Mouse (Mus musculus) limb, embryonic 10.5 days (tissue): ENCODE measurements around the gene Mrpl10. TPM values are rescaled to one million over a fixed set of nuclear protein-coding genes. Genes with fewer than 3 reads are reported as not detected.
A peak's percentile ranks its signal among the peaks of the same experiment; 100 is the strongest.

Source experiments
- DNase-seq: peaks from one replicate; pipeline ENCODE4 v3.0.0-alpha.2; 2017; ENCODE audit warnings: low spot score
- H3K27ac ChIP-seq: fragments of 300-500 bp; sonication (generic); 2 replicates; pipeline ENCODE4 v1.5.1; 2016; ENCODE audit warnings: mild to moderate bottlenecking
- H3K27me3 ChIP-seq: fragments of 300-500 bp; sonication (generic); 2 replicates; pipeline ENCODE4 v1.6.1; 2016; ENCODE audit warnings: low read depth, mild to moderate bottlenecking; ENCODE audit not compliant: poor library complexity, severe bottlenecking
- H3K36me3 ChIP-seq: fragments of 300-500 bp; sonication (generic); 2 replicates; pipeline ENCODE4 v1.6.1; 2016; ENCODE audit warnings: mild to moderate bottlenecking, moderate library complexity
- H3K4me1 ChIP-seq: fragments of 300-500 bp; sonication (generic); 2 replicates; pipeline ENCODE4 v1.6.1; 2016
- H3K4me3 ChIP-seq: fragments of 300-500 bp; sonication (generic); 2 replicates; pipeline ENCODE4 v1.5.1; 2016; ENCODE audit warnings: mild to moderate bottlenecking, moderate library complexity
- H3K9me3 ChIP-seq: fragments of 300-500 bp; sonication (generic); replicated peaks from 2 replicates; pipeline ENCODE4 v1.6.1; 2016; ENCODE audit warnings: mild to moderate bottlenecking
- WGBS: fragments of 180-500 bp; shearing (Covaris S2); methylation state at CpG from one replicate; pipeline ENCODE4 v1.1.7; 2016; 5-methylcytosine and 5-hydroxymethylcytosine counted together
- polyA plus RNA-seq: library from polyadenylated mRNA; unstranded; fragments of >200 nt; fragmentation: Nextera tagmentation; extraction: Ambion mirVana; gene quantifications from 2 replicates; pipeline ENCODE4 v1.2.1, GENCODE M21; 2016

The Mrpl10 gene
- polyA plus RNA-seq, 1 experiment from 2014 or later, result 94.8 TPM

- peak overlapping the region; percentile 56 for H3K27ac ChIP-seq
- DNase-seq, result peak; percentile 62
- peak overlapping the region; percentile 56 for H3K4me3 ChIP-seq
- peaks cover 49% of the 10 kb centered on the region for H3K4me1 ChIP-seq
- peaks cover 100% of the 10 kb centered on the region for H3K27me3 ChIP-seq
- H3K9me3 ChIP-seq, result no peaks in the 10 kb centered on the region
- no peaks in the 10 kb centered on the region for H3K36me3 ChIP-seq
- WGBS, result 1% methylated on average over 36 of the region's 36 CpGs
Measured at GRCm38 (mm10) chr11:97017696-97018582, 23.4 kb upstream of the Mrpl10 start.

GRCm38 (mm10) chr11:97018583-97019344 is 22.6 kb upstream of the Mrpl10 start:
- no peaks in the 10 kb centered on the region for H3K9me3 ChIP-seq
- peak overlapping the region; percentile 56 for H3K27ac ChIP-seq
- H3K27me3 ChIP-seq, result peaks cover 100% of the 10 kb centered on the region
- under 1% methylated on average over 67 of the region's 68 CpGs for WGBS
- H3K36me3 ChIP-seq, result no peaks in the 10 kb centered on the region
- DNase-seq, result peak; percentile 74
- peak overlapping the region; percentile 56 for H3K4me3 ChIP-seq
- peaks cover 43% of the 10 kb centered on the region for H3K4me1 ChIP-seq

- DNase-seq, result peak; percentile 54
- 3% methylated on average over 13 of the region's 13 CpGs for WGBS
- H3K27ac ChIP-seq, result peak overlapping the region; percentile 56; the same call in 1 of the 2 replicates
- H3K27me3 ChIP-seq, result peaks cover 100% of the 10 kb centered on the region
- peaks cover 43% of the 10 kb centered on the region for H3K4me1 ChIP-seq
- no peaks in the 10 kb centered on the region for H3K9me3 ChIP-seq
- peak overlapping the region; percentile 56 for H3K4me3 ChIP-seq
- no peaks in the 10 kb centered on the region for H3K36me3 ChIP-seq
Measured at GRCm38 (mm10) chr11:97019345-97019708, 22.0 kb upstream of the Mrpl10 start.

- 2% methylated on average over 27 of the region's 27 CpGs for WGBS
- H3K9me3 ChIP-seq, result no peaks in the 10 kb centered on the region
- H3K4me3 ChIP-seq, result peak overlapping the region; percentile 54
- peak; percentile 58 for DNase-seq
- H3K27ac ChIP-seq, result no peak overlapping the region
- H3K36me3 ChIP-seq, result no peaks in the 10 kb centered on the region
- H3K27me3 ChIP-seq, result peaks cover 92% of the 10 kb centered on the region
- H3K4me1 ChIP-seq, result peaks cover 58% of the 10 kb centered on the region
Measured at GRCm38 (mm10) chr11:97021121-97021765, 20.1 kb upstream of the Mrpl10 start.

GRCm38 (mm10) chr11:97021873-97022484 is 19.4 kb upstream of the Mrpl10 start:
- peaks cover 58% of the 10 kb centered on the region for H3K4me1 ChIP-seq
- H3K36me3 ChIP-seq, result no peaks in the 10 kb centered on the region
- peaks cover 84% of the 10 kb centered on the region for H3K27me3 ChIP-seq
- peak; percentile 80 for DNase-seq
- H3K27ac ChIP-seq, result peak overlapping the region; percentile 72
- no peaks in the 10 kb centered on the region for H3K9me3 ChIP-seq
- peak overlapping the region; percentile 54 for H3K4me3 ChIP-seq
- WGBS, result 1% methylated on average over 50 of the region's 50 CpGs

- Histone ChIP-seq H3K4me3 (peak overlapping the region; percentile 43; the same call in 1 of the 2 replicates), H3K27ac (peak overlapping the region; percentile 82), H3K27me3 (peaks cover 54% of the 10 kb centered on the region), H3K9me3 (no peaks in the 10 kb centered on the region), H3K36me3 (no peaks in the 10 kb centered on the region), H3K4me1 (peaks cover 43% of the 10 kb centered on the region)
- 26% methylated on average over 10 of the region's 10 CpGs for WGBS
- no peak for DNase-seq
Measured at GRCm38 (mm10) chr11:97024977-97025376, 16.4 kb upstream of the Mrpl10 start.

- no peaks in the 10 kb centered on the region for H3K9me3 ChIP-seq
- H3K4me1 ChIP-seq, result peaks cover 51% of the 10 kb centered on the region
- 3% methylated on average over 17 of the region's 17 CpGs for WGBS
- peak overlapping the region; percentile 82 for H3K27ac ChIP-seq
- H3K27me3 ChIP-seq, result peaks cover 46% of the 10 kb centered on the region
- peak overlapping the region; percentile 43 for H3K4me3 ChIP-seq
- DNase-seq, result peak; percentile 93
- H3K36me3 ChIP-seq, result no peaks in the 10 kb centered on the region
Measured at GRCm38 (mm10) chr11:97025721-97026344, 15.5 kb upstream of the Mrpl10 start.

- peak within 1 kb of the TSS; percentile 91 for H3K27ac ChIP-seq
- peaks cover 6% of the 10 kb centered on the region for H3K27me3 ChIP-seq
- H3K4me1 ChIP-seq, result peaks cover 36% of the 10 kb centered on the region
- H3K9me3 ChIP-seq, result no peaks in the 10 kb centered on the region
- WGBS, result 2% methylated on average over 25 of the region's 25 CpGs
- peaks cover 25% of the 10 kb centered on the region for H3K36me3 ChIP-seq
- DNase-seq, result peak; percentile 96
- peak within 1 kb of the TSS; percentile 65 for H3K4me3 ChIP-seq
Measured at GRCm38 (mm10) chr11:97029686-97030417, 11.5 kb upstream of the Mrpl10 start, which contains the start of gene Scrn2. Scrn2 (plus strand) TSS chr11:97029938.

GRCm38 (mm10) chr11:97030426-97030825 is 10.9 kb upstream of the Mrpl10 start:
- Histone ChIP-seq H3K36me3 (peaks cover 26% of the 10 kb centered on the region), H3K9me3 (no peaks in the 10 kb centered on the region), H3K27ac (peak overlapping the region; percentile 91), H3K4me3 (peak overlapping the region; percentile 65), H3K27me3 (no peaks in the 10 kb centered on the region), H3K4me1 (peaks cover 30% of the 10 kb centered on the region)
- 22% methylated on average over 15 of the region's 15 CpGs for WGBS
- DNase-seq, result peak; percentile 47

- H3K27me3 ChIP-seq, result no peaks in the 10 kb centered on the region
- peaks cover 21% of the 10 kb centered on the region for H3K4me1 ChIP-seq
- no peak overlapping the region for H3K27ac ChIP-seq
- 84% methylated on average over 12 of the region's 12 CpGs for WGBS
- no peak overlapping the region for H3K4me3 ChIP-seq
- no peaks in the 10 kb centered on the region for H3K9me3 ChIP-seq
- DNase-seq, result no peak
- H3K36me3 ChIP-seq, result peaks cover 26% of the 10 kb centered on the region
Measured at GRCm38 (mm10) chr11:97031977-97032376, 9.4 kb upstream of the Mrpl10 start.

- H3K4me3 ChIP-seq, result no peak overlapping the region
- no peaks in the 10 kb centered on the region for H3K9me3 ChIP-seq
- peaks cover 21% of the 10 kb centered on the region for H3K4me1 ChIP-seq
- 93% methylated on average over 4 of the region's 4 CpGs for WGBS
- H3K27ac ChIP-seq, result no peak overlapping the region
- H3K27me3 ChIP-seq, result no peaks in the 10 kb centered on the region
- no peak for DNase-seq
- peaks cover 26% of the 10 kb centered on the region for H3K36me3 ChIP-seq
Measured at GRCm38 (mm10) chr11:97032499-97032898, 8.9 kb upstream of the Mrpl10 start.
